Mouse (Mus musculus) bone marrow, adult 2 months (tissue): ENCODE results near the gene Il1f8. TPM values are rescaled to one million over a fixed set of nuclear protein-coding genes. Genes with fewer than 3 reads are reported as not detected.
"Not testable (repeated sequence)": the region's sequence is repeated elsewhere in the genome, so short reads cannot be mapped to it uniquely, and the experiment has no call there.

Experiments used
- H3K27ac ChIP-seq: fragments of 200-500 bp; 2 replicates; pipeline ENCODE4 v1.5.1; 2012; ENCODE audit warnings: low read depth, mild to moderate bottlenecking, control low read depth, inconsistent platforms, low read length; ENCODE audit not compliant: control insufficient read depth, poor library complexity, insufficient read depth
- H3K4me1 ChIP-seq: fragments of 200-500 bp; 2 replicates; pipeline ENCODE4 v1.6.1; 2011; ENCODE audit warnings: low read length; ENCODE audit not compliant: control insufficient read depth, insufficient read depth
- H3K4me3 ChIP-seq: fragments of 200-500 bp; replicated peaks from 2 replicates; pipeline ENCODE3; 2011; ENCODE audit warnings: mild to moderate bottlenecking, low read depth, low read length, control low read depth; ENCODE audit not compliant: control insufficient read depth
- CTCF ChIP-seq: fragments of 200-500 bp; IDR thresholded peaks from 2 replicates; pipeline ENCODE4 v1.5.1; 2011; ENCODE audit warnings: low read length, control low read depth; ENCODE audit not compliant: control insufficient read depth, insufficient read depth
- POLR2A ChIP-seq: fragments of 200-500 bp; IDR thresholded peaks from 2 replicates; pipeline ENCODE4 v1.6.1; 2011; ENCODE audit warnings: low read depth, mild to moderate bottlenecking, control low read depth, low read length, borderline replicate concordance; ENCODE audit not compliant: control insufficient read depth
- WGBS: fragments of 180-500 bp; shearing (Covaris S2); methylation state at CpG from one replicate; pipeline ENCODE4 v1.1.7; 2018; 5-methylcytosine and 5-hydroxymethylcytosine counted together
- polyA plus RNA-seq: library from polyadenylated mRNA; stranded (reverse); fragments of >200 nt; gene quantifications from 2 replicates; pipeline ENCODE4 v1.2.4, GENCODE M21; 2011; ENCODE audit warnings: low replicate concordance; ENCODE audit not compliant: missing spikeins, insufficient read depth, insufficient read length

The Il1f8 gene
- polyA plus RNA-seq: not detected in 2 replicates

DNA sequence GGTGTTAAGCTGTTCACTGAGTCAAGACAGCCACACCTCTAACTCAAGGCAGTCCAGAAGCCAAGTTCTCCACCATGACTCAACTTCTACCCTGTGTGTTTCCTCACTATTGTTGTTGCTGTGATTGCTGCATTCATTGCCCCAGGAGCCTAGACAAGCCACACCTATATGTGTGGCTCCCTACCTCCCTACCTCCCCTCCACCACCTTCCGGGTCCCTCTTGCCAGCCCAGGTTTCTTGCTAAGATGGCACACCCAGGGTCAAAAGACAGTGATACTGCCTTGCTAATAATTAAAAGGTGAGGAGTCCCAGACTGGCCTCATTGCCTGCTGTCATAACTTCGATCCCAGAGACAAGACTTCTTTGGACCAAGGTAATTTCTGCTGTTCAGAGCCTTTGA is at the start of gene Il1f8:
Gene Il1f8 (plus strand): TSS at position 301 of the 400 bp plus-strand sequence.
- H3K4me1 ChIP-seq: no peaks in the 10 kb centered on the region
- no peak within 1 kb of the TSS for H3K4me3 ChIP-seq
- H3K27ac ChIP-seq: no peak within 1 kb of the TSS
- no peak for TF ChIP-seq CTCF
- no peak for TF ChIP-seq POLR2A
- 64% methylated on average over 2 of the region's 2 CpGs for WGBS

DNA sequence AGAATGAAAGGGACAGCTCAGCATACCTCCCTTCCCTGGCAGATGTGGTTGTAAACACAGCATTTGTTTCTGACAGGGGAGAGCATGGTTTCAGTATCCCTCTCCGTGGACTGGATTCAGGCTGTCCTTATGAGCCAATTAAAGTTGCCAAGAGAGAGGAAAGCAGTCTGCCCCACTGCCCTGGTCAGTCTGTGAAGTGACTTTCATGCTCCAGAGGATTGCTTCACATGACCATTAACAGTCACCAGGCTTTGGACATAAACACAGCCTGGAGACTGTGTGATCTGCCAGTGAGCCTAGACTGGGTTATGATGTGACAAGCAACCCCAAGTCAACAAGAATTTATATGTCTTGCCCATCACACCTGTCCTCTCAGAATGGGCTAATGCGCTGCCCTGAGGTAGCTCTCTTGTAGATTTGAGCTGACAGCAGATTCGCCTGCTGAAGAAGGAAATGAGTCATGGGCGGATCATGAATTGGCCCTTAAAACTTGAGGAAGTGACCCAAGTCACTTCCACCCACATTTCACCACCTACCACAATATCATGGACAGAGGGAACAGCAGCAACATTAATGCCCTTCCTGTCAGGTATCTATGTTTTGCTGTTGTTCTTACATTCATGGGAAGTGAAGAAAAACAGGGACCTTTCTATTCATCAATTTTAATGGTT is 49.2 kb upstream of the Il1f8 start:
- TF ChIP-seq POLR2A (no peak), CTCF (no peak)
- Histone ChIP-seq H3K4me3 (no peak overlapping the region), H3K4me1 (no peaks in the 10 kb centered on the region), H3K27ac (peak overlapping the region; percentile 10; the same call in 1 of the 2 replicates)
- 38% methylated on average over 4 of the region's 4 CpGs for WGBS

DNA sequence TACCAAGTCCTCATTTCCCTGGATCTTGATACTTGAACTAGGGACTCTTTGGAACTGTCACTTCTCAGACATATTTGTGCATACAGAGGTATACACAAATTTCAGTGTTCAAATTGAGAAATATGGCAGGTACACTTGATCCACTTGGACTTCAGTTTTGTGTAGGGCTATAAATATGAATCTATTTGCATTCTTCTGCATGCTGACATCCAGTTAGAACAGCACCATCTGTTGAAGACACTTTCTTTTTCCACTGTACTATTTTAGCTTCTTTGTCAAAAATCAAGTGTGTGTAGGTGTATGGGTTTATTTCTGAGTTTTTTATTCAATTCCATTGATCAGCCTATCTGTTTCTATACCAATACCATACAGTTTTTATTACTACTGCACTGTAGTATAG is 43.9 kb upstream of the Il1f8 start:
- Histone ChIP-seq H3K4me3 (no peak overlapping the region), H3K27ac (no peak overlapping the region), H3K4me1 (no peaks in the 10 kb centered on the region)
- TF ChIP-seq POLR2A (no peak), CTCF (no peak)

DNA sequence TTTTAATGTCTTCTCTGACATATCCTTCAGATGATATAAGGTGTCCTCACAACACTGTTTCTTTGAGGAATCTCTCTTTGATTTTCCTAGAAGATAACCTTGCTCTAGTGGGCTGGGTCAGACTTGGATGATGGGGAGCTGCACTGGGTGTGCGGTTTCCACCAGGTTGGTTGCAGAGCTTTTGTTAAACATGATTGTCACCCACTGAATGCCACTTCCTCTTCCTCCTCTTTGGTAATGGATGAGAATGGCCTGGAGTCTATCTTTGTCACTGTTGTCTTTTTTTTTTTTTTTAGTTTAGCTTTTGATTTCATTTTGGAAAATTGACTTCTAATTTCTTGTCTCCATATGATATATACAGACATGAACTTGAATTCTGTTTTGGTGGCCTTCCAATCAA is 18.6 kb upstream of the Il1f8 start:
- Histone ChIP-seq H3K27ac (no peak overlapping the region), H3K4me1 (no peaks in the 10 kb centered on the region), H3K4me3 (no peak overlapping the region)
- 44% methylated on average over 1 of the region's 1 CpGs for WGBS
- TF ChIP-seq POLR2A (no peak), CTCF (no peak)

DNA sequence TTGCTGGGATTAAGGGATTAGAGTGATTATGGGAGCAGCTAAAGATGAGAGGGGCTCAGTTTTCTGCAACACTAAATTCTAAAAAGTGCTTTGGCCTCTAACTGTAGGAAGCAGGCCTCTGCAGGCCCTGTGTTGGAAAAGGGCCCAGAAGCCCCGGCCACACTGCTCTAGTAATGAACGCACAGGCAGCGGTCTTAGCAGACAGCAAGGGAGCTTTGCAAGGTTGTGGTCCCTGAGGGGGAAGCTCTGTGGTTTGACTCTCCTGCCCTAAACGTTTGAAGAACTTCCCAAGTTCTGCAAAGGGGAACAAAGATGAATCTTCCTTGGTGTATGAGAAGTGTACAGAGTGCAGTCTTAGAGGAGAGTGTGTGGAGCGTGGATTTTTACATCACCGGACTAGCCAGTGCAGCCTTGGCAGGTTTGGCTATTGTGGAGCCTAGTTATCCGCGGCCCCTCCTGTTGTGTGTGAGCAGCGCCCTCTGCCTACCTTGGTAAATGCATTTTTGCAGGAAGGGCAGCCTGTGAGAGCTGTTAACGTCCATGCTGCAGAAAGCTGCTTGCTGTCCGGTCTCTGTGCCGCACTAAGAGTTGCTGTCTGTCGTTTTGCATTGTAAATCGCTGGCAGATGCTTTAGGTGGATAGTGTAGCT is 28.8 kb downstream of the Il1f8 start:
- 3% methylated on average over 14 of the region's 14 CpGs for WGBS
- H3K4me1 ChIP-seq: not testable (repeated sequence)
- TF ChIP-seq CTCF: peak; percentile 20; the same call in 1 of the 2 replicates
- H3K27ac ChIP-seq: peak overlapping the region; percentile 26; the same call in 1 of the 2 replicates
- H3K4me3 ChIP-seq: peak overlapping the region; percentile 21

DNA sequence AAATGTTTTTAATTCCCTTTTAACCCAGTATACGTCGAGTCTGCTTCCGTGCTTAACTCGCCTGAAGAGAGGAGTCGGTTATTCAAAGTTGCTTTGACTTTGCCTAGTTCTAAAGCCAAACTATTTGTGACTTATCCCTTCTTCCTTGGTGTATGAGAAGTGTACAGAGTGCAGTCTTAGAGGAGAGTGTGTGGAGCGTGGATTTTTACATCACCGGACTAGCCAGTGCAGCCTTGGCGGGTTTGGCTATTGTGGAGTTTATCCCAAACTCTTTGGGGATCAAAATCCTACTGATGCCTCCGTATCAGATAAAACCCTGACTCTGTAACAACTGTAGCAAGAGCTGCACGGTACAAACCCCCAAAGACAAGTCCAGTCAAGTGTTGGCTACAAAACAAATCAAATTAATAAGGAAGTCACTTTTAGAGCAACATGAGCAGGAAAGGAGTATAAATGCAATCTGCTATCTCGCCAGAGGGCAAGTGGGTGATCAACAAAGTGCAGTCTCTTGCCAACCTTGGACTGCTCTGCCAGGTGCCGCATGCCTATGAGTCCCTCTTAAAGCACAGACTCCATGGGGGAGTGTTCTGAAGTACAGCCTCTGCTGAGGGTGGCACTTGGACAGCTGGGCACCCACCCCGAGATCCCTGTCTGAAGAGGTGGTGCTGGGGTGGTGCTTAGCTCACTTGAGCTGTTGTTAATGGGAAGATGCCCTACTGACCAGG is 29.6 kb downstream of the Il1f8 start:
- not testable (repeated sequence) for H3K4me1 ChIP-seq, H3K4me3 ChIP-seq
- H3K27ac ChIP-seq: peak overlapping the region; percentile 67; the same call in 1 of the 2 replicates
- WGBS: 26% methylated on average over 13 of the region's 13 CpGs

DNA sequence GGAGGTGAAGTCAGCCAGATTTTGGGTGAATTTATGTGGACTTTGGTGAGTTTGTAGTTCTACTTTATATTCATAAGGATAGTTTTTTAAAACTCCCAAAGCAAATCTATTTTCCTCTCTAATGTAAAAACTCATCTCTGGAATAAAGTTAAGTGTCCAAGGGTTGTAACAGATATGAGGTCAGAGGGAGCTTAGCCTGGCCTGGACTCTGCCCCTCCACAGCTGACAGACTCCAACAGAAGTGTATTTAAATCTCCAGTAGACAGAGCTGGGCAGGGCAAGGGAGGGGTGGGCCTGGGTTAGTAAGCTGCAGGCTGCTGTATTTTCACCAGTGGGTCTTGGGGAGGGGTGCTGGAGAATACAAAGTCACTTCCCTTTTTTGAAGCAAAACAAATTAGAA is 31.1 kb downstream of the Il1f8 start:
- H3K4me3 ChIP-seq, H3K27ac ChIP-seq, H3K4me1 ChIP-seq: not testable (repeated sequence)

DNA sequence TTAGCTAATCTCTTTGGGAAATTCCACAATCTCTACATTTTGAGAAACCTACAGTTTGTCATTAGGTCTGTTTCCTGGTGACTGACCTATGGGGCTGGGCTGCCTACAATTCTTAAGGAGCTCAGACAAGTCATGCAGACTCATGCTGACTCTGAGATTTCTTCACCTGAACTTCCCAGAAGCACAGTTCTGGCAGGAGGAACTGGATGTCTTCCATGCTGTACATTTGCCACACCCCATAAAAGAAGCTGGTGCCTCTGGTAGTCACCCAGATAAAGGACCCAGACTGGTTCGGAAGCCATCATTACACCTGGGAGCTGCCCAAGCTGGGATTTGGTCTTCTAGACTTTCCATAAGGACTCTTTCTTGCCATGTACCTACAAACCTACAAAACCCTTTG is 33.2 kb downstream of the Il1f8 start, which contains the start of gene Il1f9:
Gene Il1f9 (plus strand): TSS at position 301 of the 400 bp plus-strand sequence.
- H3K27ac ChIP-seq: peak within 1 kb of the TSS; percentile 43; the same call in 1 of the 2 replicates
- TF ChIP-seq CTCF: no peak
- no peak for TF ChIP-seq POLR2A
- no peaks in the 10 kb centered on the region; the same call in 1 of the 2 replicates for H3K4me1 ChIP-seq
- WGBS: 53% methylated on average over 1 of the region's 1 CpGs
- H3K4me3 ChIP-seq: peak within 1 kb of the TSS; percentile 59
